Mouse (Mus musculus) NIH3T3 (cell line): ENCODE results near the gene Mamdc4.
A peak's percentile ranks its signal among the peaks of the same experiment; 100 is the strongest.

Experiments used
- DNase-seq: peaks from one replicate; pipeline ENCODE4 v3.0.0-alpha.2; 2012; ENCODE audit warnings: low read depth

Mamdc4 gene

GRCm38 (mm10) chr2:25582466-25583119 is 7.9 kb upstream of the Mamdc4 start:
- no peak for DNase-seq

GRCm38 (mm10) chr2:25581901-25582301 is 7.3 kb upstream of the Mamdc4 start:
- DNase-seq = peak; percentile 13

GRCm38 (mm10) chr2:25581294-25581864 is 6.7 kb upstream of the Mamdc4 start, which contains the start of gene Ajm1:
Gene Ajm1, minus strand, starts transcription at chr2:25581757.
- peak; percentile 85 for DNase-seq

- DNase-seq = peak; percentile 44
Measured at GRCm38 (mm10) chr2:25580621-25581101, 6.0 kb upstream of the Mamdc4 start.

GRCm38 (mm10) chr2:25579737-25580460 is 5.3 kb upstream of the Mamdc4 start:
- DNase-seq = peak; percentile 55

- no peak for DNase-seq
Measured at GRCm38 (mm10) chr2:25578796-25579736, 4.4 kb upstream of the Mamdc4 start.

GRCm38 (mm10) chr2:25577951-25578795 is 3.5 kb upstream of the Mamdc4 start:
- no peak for DNase-seq

GRCm38 (mm10) chr2:25576965-25577891 is 2.6 kb upstream of the Mamdc4 start:
- no peak for DNase-seq

- no peak for DNase-seq
Measured at GRCm38 (mm10) chr2:25576028-25576850, 1.6 kb upstream of the Mamdc4 start.

GRCm38 (mm10) chr2:25575432-25576027 is 885 bp upstream of the Mamdc4 start:
- DNase-seq = peak; percentile 79

- peak; percentile 8 for DNase-seq
Measured at GRCm38 (mm10) chr2:25574136-25574535, 509 bp downstream of the Mamdc4 start.

- no peak for DNase-seq
Measured at GRCm38 (mm10) chr2:25573068-25573467, 1.6 kb downstream of the Mamdc4 start.

- DNase-seq = no peak
Measured at GRCm38 (mm10) chr2:25571221-25571620, 3.4 kb downstream of the Mamdc4 start.

GRCm38 (mm10) chr2:25569323-25569722 is 5.3 kb downstream of the Mamdc4 start:
- DNase-seq = no peak

GRCm38 (mm10) chr2:25568473-25569019 is 6.1 kb downstream of the Mamdc4 start:
- DNase-seq = no peak

GRCm38 (mm10) chr2:25566558-25566957 is 8.1 kb downstream of the Mamdc4 start:
- peak; percentile 14 for DNase-seq

- no peak for DNase-seq
Measured at GRCm38 (mm10) chr2:25565741-25566140, 8.9 kb downstream of the Mamdc4 start.

- DNase-seq = no peak
Measured at GRCm38 (mm10) chr2:25561946-25562345, 12.7 kb downstream of the Mamdc4 start.
